Mouse (Mus musculus) effector memory CD4-positive, alpha-beta T cell, adult 7 months (primary cell): ENCODE measurements around the gene Tcaf3. TPM values are rescaled to one million over a fixed set of nuclear protein-coding genes. Genes with fewer than 3 reads are reported as not detected.

Experiments used
- polyA plus RNA-seq: library from polyadenylated mRNA; unstranded; fragments of 100-300 nt; shearing (Covaris generic); gene quantifications from one replicate; pipeline ENCODE4 v1.2.1, GENCODE M21; 2017

The Tcaf3 gene
- not detected for polyA plus RNA-seq

GRCm38 (mm10) chr6:42597592-42597991, at the start of gene Tcaf3:
TSS of gene Tcaf3 (minus strand) at chr6:42597692.

DNA sequence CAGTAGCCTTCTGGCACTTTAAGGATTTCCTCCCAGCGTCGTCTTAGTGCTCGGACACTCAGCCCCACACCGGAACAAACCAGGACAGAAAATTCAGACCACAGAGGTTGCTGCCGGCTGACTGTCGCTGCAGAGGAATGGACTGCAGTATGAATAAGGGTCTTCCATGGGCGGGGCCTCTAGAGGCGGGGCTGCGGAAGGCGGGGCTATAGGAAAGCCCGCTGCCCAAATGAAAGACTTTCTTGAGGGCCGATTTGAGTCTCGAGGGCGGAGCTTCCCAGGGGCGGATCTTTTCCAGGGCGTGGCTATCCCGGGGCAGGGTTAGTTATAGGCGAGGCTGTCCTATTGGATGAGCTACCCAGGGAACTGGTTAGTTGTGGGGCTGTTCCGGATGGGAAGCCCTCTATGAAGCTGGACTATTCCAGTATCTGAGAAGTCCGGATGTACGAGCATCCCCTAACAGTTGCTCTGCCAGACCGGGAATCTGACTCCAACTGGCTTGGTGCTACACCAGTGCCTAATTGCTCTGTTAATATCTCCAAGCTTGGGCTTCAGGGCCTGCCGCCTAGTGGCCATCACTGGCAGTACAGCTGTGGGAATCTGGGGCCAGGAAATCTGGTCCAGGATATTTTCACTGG, 47.5 kb upstream of the Tcaf3 start, which contains the start of gene Tcaf2:
TSS of gene Tcaf2 (minus strand) at position 343 of the 638 bp plus-strand sequence.

DNA sequence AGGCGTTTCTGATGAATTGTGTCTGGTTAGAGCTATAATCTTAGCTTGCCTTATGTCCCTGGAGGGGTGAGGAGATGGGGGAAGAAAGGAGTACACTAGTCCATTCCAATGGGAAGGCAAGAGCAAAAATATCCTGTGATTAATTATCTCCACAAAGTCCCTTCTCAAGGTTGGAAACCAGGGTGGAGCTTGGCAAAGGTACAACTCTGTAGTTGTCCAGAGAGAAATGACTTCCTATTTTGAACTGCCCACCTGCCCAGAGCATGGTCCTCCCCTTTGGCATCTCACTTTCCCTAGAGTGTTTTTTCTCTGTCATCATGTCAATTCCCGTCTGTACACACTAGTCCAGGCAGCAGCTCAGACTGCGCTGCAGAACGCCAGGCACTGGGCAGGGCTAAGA, 50.0 kb downstream of the Tcaf3 start, which contains the start of gene Olfr455:
TSS of gene Olfr455 (minus strand) at position 127 of the 400 bp plus-strand sequence.

Other genes starting within 250 kb of the Tcaf3 start
- 202 TPM for gene Zyx, start 248.1 kb downstream of the Tcaf3 start, polyA plus RNA-seq
- gene Epha1, start 224.4 kb downstream of the Tcaf3 start, polyA plus RNA-seq, result 0.76 TPM
- gene Tas2r143, start 197.5 kb downstream of the Tcaf3 start, polyA plus RNA-seq, result not detected
- gene Tas2r135, start 192.3 kb downstream of the Tcaf3 start, polyA plus RNA-seq, result not detected
- gene Tas2r126, start 163.2 kb downstream of the Tcaf3 start, polyA plus RNA-seq, result not detected
- not detected for gene Olfr458, start 132.5 kb downstream of the Tcaf3 start, polyA plus RNA-seq
- 0.55 TPM for gene Olfr457, start 121.4 kb downstream of the Tcaf3 start, polyA plus RNA-seq
- gene Olfr456, start 110.5 kb downstream of the Tcaf3 start, polyA plus RNA-seq, result not detected
- not detected for gene Olfr455, start 50.1 kb downstream of the Tcaf3 start, polyA plus RNA-seq
- gene Tcaf2, start 47.6 kb upstream of the Tcaf3 start, polyA plus RNA-seq, result not detected
- not detected for gene Tcaf1, start 112.4 kb upstream of the Tcaf3 start, polyA plus RNA-seq
- not detected for gene Olfr453, start 141.7 kb upstream of the Tcaf3 start, polyA plus RNA-seq
- gene Olfr38, start 158.7 kb upstream of the Tcaf3 start, polyA plus RNA-seq, result not detected
- gene Olfr452, start 187.4 kb upstream of the Tcaf3 start, polyA plus RNA-seq, result not detected
- gene Olfr450, start 214.2 kb upstream of the Tcaf3 start, polyA plus RNA-seq, result not detected
- not detected for gene Olfr449, start 236.7 kb upstream of the Tcaf3 start, polyA plus RNA-seq